Mouse (Mus musculus) thymus, postnatal 14 days (tissue): ENCODE results near the gene Trap1.
"Not testable (repeated sequence)": the region's sequence is repeated elsewhere in the genome, so short reads cannot be mapped to it uniquely, and the experiment has no call there.

ENCODE experiments used
- DNase-seq: peaks from one replicate; pipeline ENCODE4 v3.0.0; 2021

The Trap1 gene

GRCm38 (mm10) chr16:4077384-4078061 is at the start of gene Trap1:
Gene Trap1 (minus strand): TSS chr16:4077827.
- peak; percentile 97 for DNase-seq

DNA sequence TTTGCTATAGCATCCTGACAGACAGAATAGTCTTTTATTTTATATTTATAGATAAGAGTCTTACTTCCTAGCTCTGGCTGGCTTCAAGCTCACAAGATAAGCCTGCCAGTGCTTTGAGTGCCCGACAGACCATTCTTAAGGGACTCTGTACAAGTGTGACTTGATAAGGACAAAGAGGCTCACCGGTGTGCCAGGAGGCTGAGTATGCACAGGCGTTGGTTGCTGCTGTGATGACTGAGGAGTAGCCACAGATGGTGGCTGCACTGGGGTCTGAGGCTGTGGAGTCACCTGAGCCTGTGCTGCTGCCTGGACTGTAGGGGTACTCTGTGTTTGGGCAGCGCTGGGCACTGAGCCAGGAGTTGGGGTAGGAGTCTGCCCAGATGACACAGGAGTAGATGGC is 39.4 kb upstream of the Trap1 start:
- no peak for DNase-seq

GRCm38 (mm10) chr16:4100374-4100773 is 22.7 kb upstream of the Trap1 start:
- DNase-seq: no peak

- DNase-seq: no peak
These were observed 19.9 kb upstream of the Trap1 start for GRCm38 (mm10) chr16:4097521-4097920.

DNA sequence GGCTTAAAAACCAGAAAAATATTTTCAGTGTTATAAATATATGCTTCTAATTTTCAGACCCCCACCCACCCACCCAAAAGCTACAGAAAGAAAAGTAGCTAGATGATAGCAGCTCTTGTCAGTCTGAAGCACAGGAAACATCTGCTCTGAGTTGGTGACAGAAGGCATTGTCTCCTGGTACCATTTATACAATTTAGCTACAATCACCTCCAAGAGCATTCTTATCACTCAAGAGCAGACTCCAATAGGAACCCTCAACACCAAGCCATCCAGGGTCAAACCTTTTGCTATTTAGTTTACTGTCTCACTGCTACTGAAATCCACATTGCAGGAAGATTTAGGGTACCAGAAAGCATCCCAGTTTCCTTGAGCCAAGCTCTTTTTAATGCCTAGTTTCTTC is 19.3 kb upstream of the Trap1 start:
- no peak for DNase-seq

DNA sequence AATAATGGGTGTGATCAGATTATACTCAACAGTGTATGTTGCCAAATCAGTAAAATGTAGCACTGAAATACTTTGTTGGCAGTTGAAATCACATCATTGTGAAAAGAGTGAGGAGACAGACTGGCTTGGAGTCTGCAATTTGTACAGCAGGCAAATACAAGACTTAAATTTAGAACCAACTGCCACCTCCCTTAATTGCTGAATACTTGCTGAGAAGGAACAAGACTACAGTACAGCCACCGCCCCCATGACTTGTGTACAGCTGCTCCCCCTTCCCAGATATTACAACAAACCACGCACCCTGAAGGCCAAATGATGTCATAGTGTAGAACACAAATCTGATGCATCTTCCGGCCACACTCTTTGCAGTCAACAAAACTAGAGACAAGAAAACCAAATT is 18.5 kb upstream of the Trap1 start:
- no peak for DNase-seq

- DNase-seq: no peak
These were observed 9.7 kb upstream of the Trap1 start for GRCm38 (mm10) chr16:4087214-4087913.

DNA sequence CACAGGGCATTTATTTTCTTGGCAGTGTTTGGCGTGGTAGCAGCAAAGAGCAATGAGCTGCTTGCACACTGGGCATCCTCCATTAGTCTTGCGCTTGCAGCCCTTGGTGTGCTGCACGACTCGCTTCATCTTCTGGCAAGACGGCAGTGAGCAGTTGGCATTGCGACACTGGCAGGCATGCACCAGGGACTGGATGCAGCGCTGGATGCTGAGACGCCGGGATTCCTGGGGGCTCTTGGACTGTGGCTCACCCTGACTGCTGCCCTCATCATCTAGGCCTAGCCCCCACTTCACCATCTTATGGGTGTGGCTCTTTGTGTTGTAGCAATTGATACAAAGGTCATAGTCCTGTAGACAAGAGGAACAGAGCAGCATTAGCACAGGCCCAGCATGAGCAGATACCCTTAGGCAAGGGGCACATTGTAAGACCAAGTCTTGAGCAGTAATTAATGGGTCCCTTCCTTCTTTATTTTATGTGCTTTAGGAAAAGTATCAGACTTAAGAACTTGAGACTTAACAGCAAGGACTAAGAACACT is 8.3 kb upstream of the Trap1 start:
- no peak for DNase-seq

GRCm38 (mm10) chr16:4085051-4085450 is 7.4 kb upstream of the Trap1 start:
- DNase-seq: no peak

- not testable (repeated sequence) for DNase-seq
These were observed 2.8 kb upstream of the Trap1 start for GRCm38 (mm10) chr16:4080419-4080818.

GRCm38 (mm10) chr16:4079656-4080055 is 2.0 kb upstream of the Trap1 start:
- no peak for DNase-seq

- peak; percentile 24 for DNase-seq
These were observed 675 bp upstream of the Trap1 start for GRCm38 (mm10) chr16:4078302-4078701.

GRCm38 (mm10) chr16:4074836-4075235 is 2.8 kb downstream of the Trap1 start:
- DNase-seq: no peak

GRCm38 (mm10) chr16:4074297-4074696 is 3.3 kb downstream of the Trap1 start:
- no peak for DNase-seq

DNA sequence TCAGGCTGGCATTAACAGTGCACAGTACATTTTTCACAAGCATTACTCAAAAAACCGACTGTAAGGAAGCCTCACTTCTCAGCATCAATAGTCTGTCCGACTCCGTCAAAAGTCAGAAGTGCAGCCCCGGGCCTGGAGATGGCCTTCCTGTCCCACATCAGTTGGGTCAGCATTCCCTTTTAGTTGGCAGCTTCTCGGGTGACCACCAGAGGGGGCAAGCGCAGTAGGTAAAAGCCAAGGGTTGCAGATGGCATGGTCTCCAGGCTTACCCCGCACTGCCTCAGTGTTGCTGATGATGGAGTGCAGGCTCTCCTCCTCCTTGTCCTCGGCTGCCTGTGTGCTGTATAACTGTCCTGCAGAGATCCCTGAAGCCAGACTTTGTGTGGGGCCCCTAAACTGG is 9.0 kb downstream of the Trap1 start:
- peak; percentile 70 for DNase-seq

DNA sequence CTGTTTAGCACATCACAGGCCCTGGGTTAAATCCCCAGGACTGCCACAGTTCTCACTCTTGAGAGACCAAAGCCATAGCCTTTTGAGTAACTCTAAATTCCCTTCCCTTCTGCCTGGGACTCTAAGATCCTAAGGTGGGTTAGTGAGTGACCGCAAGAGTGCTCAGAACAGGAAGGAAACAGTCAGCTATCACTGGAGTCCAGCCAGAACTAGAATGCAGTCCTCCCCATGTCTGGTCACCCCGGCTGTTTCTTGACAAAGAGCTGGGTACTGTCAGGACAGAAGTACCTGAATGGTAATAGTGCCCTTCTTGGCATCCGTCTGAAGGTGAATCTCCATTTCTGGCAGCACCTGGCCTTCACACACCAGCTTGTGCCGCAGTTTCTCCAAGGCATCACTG is 12.7 kb downstream of the Trap1 start:
- DNase-seq: no peak

GRCm38 (mm10) chr16:4053811-4054210 is 23.8 kb downstream of the Trap1 start:
- no peak for DNase-seq

DNA sequence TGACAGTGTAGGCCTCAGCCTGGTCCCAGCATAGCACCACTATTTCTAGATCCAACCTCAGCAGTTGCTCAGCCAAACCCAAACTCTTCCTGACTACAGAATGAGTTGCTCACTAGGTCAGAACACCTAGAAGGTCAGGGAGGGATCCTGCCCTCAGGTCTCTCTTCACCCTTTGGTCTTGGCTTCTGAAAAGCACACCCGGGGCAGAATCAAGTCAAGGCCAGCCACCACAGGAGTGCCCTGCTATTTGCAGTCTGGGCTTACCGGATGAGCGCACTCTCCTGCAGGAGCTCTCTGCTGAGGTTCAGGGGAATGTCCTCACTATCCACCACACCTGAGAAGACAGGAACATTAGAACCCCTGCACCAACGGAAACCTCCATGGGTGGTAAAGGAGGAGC is 25.0 kb downstream of the Trap1 start:
- no peak for DNase-seq

GRCm38 (mm10) chr16:4045524-4045923 is 32.1 kb downstream of the Trap1 start:
- DNase-seq: no peak

- no peak for DNase-seq
These were observed 33.5 kb downstream of the Trap1 start for GRCm38 (mm10) chr16:4044093-4044492.

GRCm38 (mm10) chr16:4041646-4042045 is 36.0 kb downstream of the Trap1 start:
- DNase-seq: no peak

DNA sequence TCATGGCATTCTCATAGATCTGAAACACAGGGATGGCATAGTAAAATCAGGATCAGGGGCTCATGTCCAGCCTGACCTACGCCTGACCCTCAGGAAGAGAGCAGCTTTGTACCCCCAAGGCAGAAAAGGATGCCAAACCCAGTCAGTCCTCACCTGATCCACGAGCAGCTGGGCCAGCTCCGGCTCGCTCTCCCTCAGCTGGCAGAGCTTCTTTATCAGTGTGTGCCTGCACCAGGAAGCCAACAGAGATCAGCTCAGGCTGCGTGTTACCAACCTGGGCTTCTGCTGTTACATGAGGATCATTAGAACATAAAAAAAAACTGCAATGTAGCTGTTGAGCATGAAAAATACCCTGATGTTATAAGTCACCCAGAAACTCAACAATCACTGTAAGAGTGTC is 37.4 kb downstream of the Trap1 start:
- DNase-seq: no peak

GRCm38 (mm10) chr16:4037690-4038089 is 39.9 kb downstream of the Trap1 start:
- DNase-seq: no peak

DNA sequence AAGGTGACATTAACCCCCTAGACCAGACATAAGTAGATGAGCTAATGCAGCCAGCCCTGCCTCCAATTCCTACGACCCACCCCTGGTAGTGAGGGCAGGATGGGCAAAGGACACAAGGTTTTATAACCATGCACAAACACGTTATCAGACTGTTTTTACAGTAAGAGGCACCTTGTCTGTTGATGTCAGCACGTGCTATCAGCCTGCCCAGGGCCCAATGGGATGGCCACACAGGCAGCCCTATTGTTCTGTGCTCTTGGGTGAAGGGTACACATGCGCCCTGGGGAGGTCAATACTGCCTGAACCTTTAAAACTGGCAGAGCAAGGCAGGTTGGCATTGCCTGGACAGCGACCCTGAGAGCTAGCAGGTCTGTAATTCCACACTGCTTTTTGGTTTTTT is 40.8 kb downstream of the Trap1 start, which contains the start of gene Dnase1:
TSS of gene Dnase1 (plus strand) at position 136 of the 400 bp plus-strand sequence.
- no peak for DNase-seq
